Mouse (Mus musculus) hindbrain, embryonic 10.5 days (tissue): Measurements from ENCODE around the gene Sbno1. TPM values are rescaled to one million over a fixed set of nuclear protein-coding genes. Genes with fewer than 3 reads are reported as not detected.
A peak's percentile ranks its signal among the peaks of the same experiment; 100 is the strongest.
"Not testable (repeated sequence)": the region's sequence is repeated elsewhere in the genome, so short reads cannot be mapped to it uniquely, and the experiment has no call there.

ENCODE experiments used
- DNase-seq: peaks from one replicate; pipeline ENCODE4 v3.0.0-alpha.2; 2017; ENCODE audit warnings: low spot score
- H3K27ac ChIP-seq: fragments of 300-500 bp; sonication (generic); 2 replicates; pipeline ENCODE4 v1.5.1; 2016; ENCODE audit warnings: mild to moderate bottlenecking, moderate library complexity
- H3K27me3 ChIP-seq: fragments of 300-500 bp; sonication (generic); 2 replicates; pipeline ENCODE4 v1.6.1; 2016; ENCODE audit warnings: mild to moderate bottlenecking; ENCODE audit not compliant: poor library complexity, insufficient read depth, severe bottlenecking
- H3K36me3 ChIP-seq: fragments of 300-500 bp; sonication (generic); 2 replicates; pipeline ENCODE4 v1.6.1; 2016; ENCODE audit warnings: mild to moderate bottlenecking, moderate library complexity
- H3K4me1 ChIP-seq: fragments of 300-500 bp; sonication (generic); replicated peaks from 2 replicates; pipeline ENCODE4 v1.6.1; 2016; ENCODE audit warnings: mild to moderate bottlenecking
- H3K4me3 ChIP-seq: fragments of 300-500 bp; sonication (generic); 2 replicates; pipeline ENCODE4 v1.5.1; 2016; ENCODE audit warnings: mild to moderate bottlenecking, moderate library complexity
- H3K9me3 ChIP-seq: fragments of 300-500 bp; sonication (generic); 2 replicates; pipeline ENCODE4 v1.6.1; 2016; ENCODE audit warnings: mild to moderate bottlenecking, moderate library complexity
- WGBS: fragments of 180-500 bp; shearing (Covaris S2); methylation state at CpG from one replicate; pipeline ENCODE4 v1.1.7; 2016; 5-methylcytosine and 5-hydroxymethylcytosine counted together
- polyA plus RNA-seq: library from polyadenylated mRNA; unstranded; fragments of >200 nt; fragmentation: Nextera tagmentation; extraction: Ambion mirVana; gene quantifications from 2 replicates; pipeline ENCODE4 v1.2.1, GENCODE M21; 2016

Gene Sbno1
- 84.6 and 86.6 TPM in 2 replicates for polyA plus RNA-seq

- Histone ChIP-seq H3K9me3 (no peaks in the 10 kb centered on the region), H3K4me3 (peak within 1 kb of the TSS; percentile 100), H3K4me1 (peaks cover 14% of the 10 kb centered on the region), H3K36me3 (peaks cover 15% of the 10 kb centered on the region; the same call in 1 of the 2 replicates), H3K27ac (peak within 1 kb of the TSS; percentile 98), H3K27me3 (no peaks in the 10 kb centered on the region)
- peak; percentile 97 for DNase-seq
- WGBS: under 1% methylated on average over 68 of the region's 81 CpGs
Observed at GRCm38 (mm10) chr5:124425412-124426259, at the start of gene Sbno1. Sbno1 (minus strand) TSS chr5:124426001.

- Histone ChIP-seq H3K9me3 (no peaks in the 10 kb centered on the region), H3K4me3 (no peak overlapping the region), H3K27ac (no peak overlapping the region), H3K4me1 (peaks cover 6% of the 10 kb centered on the region), H3K36me3 (peaks cover 45% of the 10 kb centered on the region), H3K27me3 (no peaks in the 10 kb centered on the region)
- DNase-seq: no peak
- 86% methylated on average over 6 of the region's 6 CpGs for WGBS
Observed at GRCm38 (mm10) chr5:124470591-124471171, 44.9 kb upstream of the Sbno1 start.

GRCm38 (mm10) chr5:124469486-124469885 is 43.7 kb upstream of the Sbno1 start:
- Histone ChIP-seq H3K36me3 (peaks cover 45% of the 10 kb centered on the region), H3K9me3 (no peaks in the 10 kb centered on the region), H3K27me3 (no peaks in the 10 kb centered on the region), H3K27ac (no peak overlapping the region), H3K4me3 (no peak overlapping the region), H3K4me1 (no peaks in the 10 kb centered on the region)
- DNase-seq: no peak
- 88% methylated on average over 6 of the region's 6 CpGs for WGBS

GRCm38 (mm10) chr5:124468365-124468764 is 42.6 kb upstream of the Sbno1 start:
- Histone ChIP-seq H3K36me3 (peaks cover 48% of the 10 kb centered on the region), H3K27me3 (no peaks in the 10 kb centered on the region), H3K27ac (no peak overlapping the region), H3K4me1 (no peaks in the 10 kb centered on the region), H3K9me3 (no peaks in the 10 kb centered on the region), H3K4me3 (no peak overlapping the region)
- no peak for DNase-seq
- 92% methylated on average over 7 of the region's 7 CpGs for WGBS

- 92% methylated on average over 1 of the region's 1 CpGs for WGBS
- H3K27me3 ChIP-seq: no peaks in the 10 kb centered on the region
- no peaks in the 10 kb centered on the region for H3K4me1 ChIP-seq
- H3K9me3 ChIP-seq: no peaks in the 10 kb centered on the region
- H3K27ac ChIP-seq: no peak overlapping the region
- H3K4me3 ChIP-seq: no peak overlapping the region
- DNase-seq: no peak
- peaks cover 54% of the 10 kb centered on the region for H3K36me3 ChIP-seq
Observed at GRCm38 (mm10) chr5:124467766-124468165, 42.0 kb upstream of the Sbno1 start.

GRCm38 (mm10) chr5:124464905-124465304 is 39.1 kb upstream of the Sbno1 start:
- no peak for DNase-seq
- Histone ChIP-seq H3K36me3 (peaks cover 78% of the 10 kb centered on the region), H3K4me1 (no peaks in the 10 kb centered on the region)

GRCm38 (mm10) chr5:124463462-124463861 is 37.7 kb upstream of the Sbno1 start:
- peaks cover 78% of the 10 kb centered on the region for H3K36me3 ChIP-seq
- H3K27ac ChIP-seq: no peak overlapping the region

More at GRCm38 (mm10) chr5:124464905-124465304, 39.1 kb upstream of the Sbno1 start:
- Histone ChIP-seq H3K9me3 (no peaks in the 10 kb centered on the region), H3K4me3 (no peak overlapping the region), H3K27me3 (no peaks in the 10 kb centered on the region), H3K27ac (no peak overlapping the region)

GRCm38 (mm10) chr5:124462297-124463025 is 36.7 kb upstream of the Sbno1 start:
- Histone ChIP-seq H3K4me3 (no peak overlapping the region), H3K9me3 (no peaks in the 10 kb centered on the region), H3K36me3 (peaks cover 80% of the 10 kb centered on the region), H3K4me1 (no peaks in the 10 kb centered on the region), H3K27ac (no peak overlapping the region), H3K27me3 (no peaks in the 10 kb centered on the region)
- no peak for DNase-seq
- WGBS: 91% methylated on average over 8 of the region's 8 CpGs

More at GRCm38 (mm10) chr5:124463462-124463861, 37.7 kb upstream of the Sbno1 start:
- no peak for DNase-seq
- 87% methylated on average over 5 of the region's 5 CpGs for WGBS
- H3K4me1 ChIP-seq: no peaks in the 10 kb centered on the region
- H3K27me3 ChIP-seq: no peaks in the 10 kb centered on the region
- H3K9me3 ChIP-seq: no peaks in the 10 kb centered on the region
- H3K4me3 ChIP-seq: no peak overlapping the region

GRCm38 (mm10) chr5:124460922-124461321 is 35.1 kb upstream of the Sbno1 start:
- WGBS: 94% methylated on average over 14 of the region's 14 CpGs
- not testable (repeated sequence) for H3K4me3 ChIP-seq

GRCm38 (mm10) chr5:124456762-124457161 is 31.0 kb upstream of the Sbno1 start:
- 0 out of 2 replicates have a peak, but pooled peaks cover 2% of the 10 kb centered on the region for H3K4me1 ChIP-seq
- H3K9me3 ChIP-seq: no peaks in the 10 kb centered on the region
- no peak overlapping the region for H3K4me3 ChIP-seq
- H3K27me3 ChIP-seq: no peaks in the 10 kb centered on the region
- peaks cover 100% of the 10 kb centered on the region for H3K36me3 ChIP-seq
- no peak overlapping the region for H3K27ac ChIP-seq
- 95% methylated on average over 6 of the region's 6 CpGs for WGBS
- no peak for DNase-seq

More at GRCm38 (mm10) chr5:124460922-124461321, 35.1 kb upstream of the Sbno1 start:
- H3K27ac ChIP-seq, H3K9me3 ChIP-seq, H3K4me1 ChIP-seq, DNase-seq, H3K27me3 ChIP-seq: not testable (repeated sequence)
- peaks cover 83% of the 10 kb centered on the region for H3K36me3 ChIP-seq

- 0 out of 2 replicates have a peak, but pooled peaks cover 5% of the 10 kb centered on the region for H3K4me1 ChIP-seq
- peaks cover 100% of the 10 kb centered on the region for H3K36me3 ChIP-seq
- no peak overlapping the region for H3K27ac ChIP-seq
- DNase-seq: no peak
- WGBS: 92% methylated on average over 1 of the region's 1 CpGs
- no peaks in the 10 kb centered on the region for H3K9me3 ChIP-seq
- no peak overlapping the region for H3K4me3 ChIP-seq
- no peaks in the 10 kb centered on the region for H3K27me3 ChIP-seq
Observed at GRCm38 (mm10) chr5:124454082-124454419, 28.2 kb upstream of the Sbno1 start.

GRCm38 (mm10) chr5:124453339-124454081 is 27.7 kb upstream of the Sbno1 start:
- Histone ChIP-seq H3K9me3 (no peaks in the 10 kb centered on the region), H3K27ac (0 out of 2 replicates have a peak overlapping the region, but pooled peaks have one; percentile 13), H3K27me3 (no peaks in the 10 kb centered on the region), H3K36me3 (peaks cover 100% of the 10 kb centered on the region), H3K4me3 (no peak overlapping the region), H3K4me1 (peaks cover 8% of the 10 kb centered on the region; the same call in 1 of the 2 replicates)
- no peak for DNase-seq
- 88% methylated on average over 13 of the region's 13 CpGs for WGBS
